Mouse (Mus musculus): ENCODE data around the gene Ddit4. TPM values are rescaled to one million over a fixed set of nuclear protein-coding genes. Genes with fewer than 3 reads are reported as not detected.

Ddit4 gene
- polyA plus RNA-seq, 1 experiment from 2014 or later, result 5.2 TPM

GRCm38 (mm10) chr10:59920485-59920809 lies 31.2 kb downstream of the Ddit4 start:
- H3K27me3 ChIP-seq (ENCODE audit: insufficient read depth, low read length), result no peaks in the 10 kb centered on the region
- H3K36me3 ChIP-seq (replicated peaks; ENCODE audit: insufficient read depth, low read length), result no peaks in the 10 kb centered on the region
- H3K4me3 ChIP-seq (ENCODE audit: low read depth, low read length), result peak overlapping the region; percentile 49
- H3K4me2 ChIP-seq (ENCODE audit: low read depth, low read length), result peak overlapping the region; percentile 84
- TF ChIP-seq EP300 (IDR thresholded peaks at IDR 0.05; ENCODE audit: low read depth), result no peak
- TF ChIP-seq CTCF (IDR thresholded peaks at IDR 0.05; ENCODE audit: low read depth), result no peak
- WGBS (ENCODE audit: insufficient replicate concordance), result 39% methylated on average over 7 of the region's 7 CpGs
- H3K27ac ChIP-seq (ENCODE audit: low read depth), result peak overlapping the region; percentile 76
- peaks cover 43% of the 10 kb centered on the region for H3K4me1 ChIP-seq (ENCODE audit: insufficient read depth)
- ATAC-seq (no peak), DNase-seq (no peak)
- no peaks in the 10 kb centered on the region for H3K9me3 ChIP-seq (ENCODE audit: low read length)
- peak overlapping the region; percentile 56 for H3K9ac ChIP-seq (replicated peaks)

- no peak for ATAC-seq
- Histone ChIP-seq H3K4me3 (ENCODE audit: low read depth, low read length) (no peak overlapping the region), H3K4me1 (ENCODE audit: insufficient read depth) (peaks cover 51% of the 10 kb centered on the region), H3K27me3 (ENCODE audit: insufficient read depth, low read length) (no peaks in the 10 kb centered on the region), H3K9ac (replicated peaks) (no peak overlapping the region), H3K9me3 (ENCODE audit: low read length) (no peaks in the 10 kb centered on the region), H3K27ac (ENCODE audit: low read depth) (peak overlapping the region; percentile 76), H3K4me2 (ENCODE audit: low read depth, low read length) (no peak overlapping the region), H3K36me3 (replicated peaks; ENCODE audit: insufficient read depth, low read length) (no peaks in the 10 kb centered on the region)
- no peak for DNase-seq
- WGBS (ENCODE audit: insufficient replicate concordance), result 53% methylated on average over 15 of the region's 15 CpGs
- TF ChIP-seq EP300 (IDR thresholded peaks at IDR 0.05; ENCODE audit: low read depth) (peak; percentile 71), CTCF (IDR thresholded peaks at IDR 0.05; ENCODE audit: low read depth) (no peak)
These were observed 32.0 kb downstream of the Ddit4 start for GRCm38 (mm10) chr10:59919494-59920181.

- no peak overlapping the region for H3K4me2 ChIP-seq (ENCODE audit: low read depth, low read length)
- H3K9me3 ChIP-seq (ENCODE audit: low read length), result no peaks in the 10 kb centered on the region
- DNase-seq, result no peak
- H3K27me3 ChIP-seq (ENCODE audit: insufficient read depth, low read length), result no peaks in the 10 kb centered on the region
- peaks cover 52% of the 10 kb centered on the region for H3K4me1 ChIP-seq (ENCODE audit: insufficient read depth)
- no peaks in the 10 kb centered on the region for H3K36me3 ChIP-seq (replicated peaks; ENCODE audit: insufficient read depth, low read length)
- no peak overlapping the region for H3K4me3 ChIP-seq (ENCODE audit: low read depth, low read length)
- 86% methylated on average over 4 of the region's 4 CpGs for WGBS (ENCODE audit: insufficient replicate concordance)
- TF ChIP-seq CTCF (IDR thresholded peaks at IDR 0.05; ENCODE audit: low read depth) (no peak), EP300 (IDR thresholded peaks at IDR 0.05; ENCODE audit: low read depth) (no peak)
- no peak overlapping the region for H3K9ac ChIP-seq (replicated peaks)
- no peak for ATAC-seq
- H3K27ac ChIP-seq (ENCODE audit: low read depth), result no peak overlapping the region
These were observed 33.5 kb downstream of the Ddit4 start for GRCm38 (mm10) chr10:59918111-59918510.

GRCm38 (mm10) chr10:59916649-59917048 lies 35.0 kb downstream of the Ddit4 start:
- TF ChIP-seq CTCF (IDR thresholded peaks at IDR 0.05; ENCODE audit: low read depth) (no peak), EP300 (IDR thresholded peaks at IDR 0.05; ENCODE audit: low read depth) (no peak)
- 1% methylated on average over 10 of the region's 10 CpGs for WGBS (ENCODE audit: insufficient replicate concordance)
- H3K27me3 ChIP-seq (ENCODE audit: insufficient read depth, low read length), result no peaks in the 10 kb centered on the region
- peak overlapping the region; percentile 33 for H3K4me3 ChIP-seq (ENCODE audit: low read depth, low read length)
- peak; percentile 68 for DNase-seq
- peaks cover 52% of the 10 kb centered on the region for H3K4me1 ChIP-seq (ENCODE audit: insufficient read depth)
- H3K9me3 ChIP-seq (ENCODE audit: low read length), result no peaks in the 10 kb centered on the region
- peak overlapping the region; percentile 77 for H3K4me2 ChIP-seq (ENCODE audit: low read depth, low read length)
- H3K36me3 ChIP-seq (replicated peaks; ENCODE audit: insufficient read depth, low read length), result no peaks in the 10 kb centered on the region
- peak; percentile 64 for ATAC-seq
- peak overlapping the region; percentile 44 for H3K9ac ChIP-seq (replicated peaks)
- peak overlapping the region; percentile 93 for H3K27ac ChIP-seq (ENCODE audit: low read depth)

GRCm38 (mm10) chr10:59916159-59916558 lies 35.5 kb downstream of the Ddit4 start:
- peak overlapping the region; percentile 77 for H3K4me2 ChIP-seq (ENCODE audit: low read depth, low read length)
- H3K36me3 ChIP-seq (replicated peaks; ENCODE audit: insufficient read depth, low read length), result no peaks in the 10 kb centered on the region
- peak overlapping the region; percentile 93 for H3K27ac ChIP-seq (ENCODE audit: low read depth)
- H3K9me3 ChIP-seq (ENCODE audit: low read length), result no peaks in the 10 kb centered on the region
- H3K9ac ChIP-seq (replicated peaks), result peak overlapping the region; percentile 44
- ATAC-seq, result peak; percentile 69
- peaks cover 52% of the 10 kb centered on the region for H3K4me1 ChIP-seq (ENCODE audit: insufficient read depth)
- peak; percentile 75 for DNase-seq
- TF ChIP-seq EP300 (IDR thresholded peaks at IDR 0.05; ENCODE audit: low read depth) (peak; percentile 58; the same call in 1 of the 2 replicates), CTCF (IDR thresholded peaks at IDR 0.05; ENCODE audit: low read depth) (peak; percentile 35; the same call in 1 of the 2 replicates)
- 16% methylated on average over 4 of the region's 4 CpGs for WGBS (ENCODE audit: insufficient replicate concordance)
- peak overlapping the region; percentile 33 for H3K4me3 ChIP-seq (ENCODE audit: low read depth, low read length)
- H3K27me3 ChIP-seq (ENCODE audit: insufficient read depth, low read length), result no peaks in the 10 kb centered on the region

- no peaks in the 10 kb centered on the region for H3K36me3 ChIP-seq (replicated peaks; ENCODE audit: insufficient read depth, low read length)
- no peaks in the 10 kb centered on the region for H3K9me3 ChIP-seq (ENCODE audit: low read length)
- H3K4me2 ChIP-seq (ENCODE audit: low read depth, low read length), result no peak overlapping the region
- no peak for DNase-seq
- peak overlapping the region; percentile 93 for H3K27ac ChIP-seq (ENCODE audit: low read depth)
- ATAC-seq, result no peak
- H3K4me3 ChIP-seq (ENCODE audit: low read depth, low read length), result no peak overlapping the region
- peaks cover 50% of the 10 kb centered on the region for H3K4me1 ChIP-seq (ENCODE audit: insufficient read depth)
- H3K27me3 ChIP-seq (ENCODE audit: insufficient read depth, low read length), result no peaks in the 10 kb centered on the region
- H3K9ac ChIP-seq (replicated peaks), result no peak overlapping the region
- no peak for TF ChIP-seq EP300 (IDR thresholded peaks at IDR 0.05; ENCODE audit: low read depth)
- TF ChIP-seq CTCF (IDR thresholded peaks at IDR 0.05; ENCODE audit: low read depth), result no peak
- WGBS (ENCODE audit: insufficient replicate concordance), result 73% methylated on average over 8 of the region's 8 CpGs
These were observed 36.3 kb downstream of the Ddit4 start for GRCm38 (mm10) chr10:59915196-59915962.
